Mouse (Mus musculus) heart, adult 2 months (tissue): ENCODE data around the gene Clcn3. TPM values are rescaled to one million over a fixed set of nuclear protein-coding genes. Genes with fewer than 3 reads are reported as not detected.
"Not testable (repeated sequence)": the region's sequence is repeated elsewhere in the genome, so short reads cannot be mapped to it uniquely, and the experiment has no call there.

Experiments used
- DNase-seq, 2 experiments: peaks; one replicate each; pipeline ENCODE4 v3.0.0; 2021
- H3K27ac ChIP-seq: fragments of 200-600 bp; 2 replicates; pipeline ENCODE4 v1.8.1; 2022
- H3K27me3 ChIP-seq: fragments of 200-500 bp; 2 replicates; pipeline ENCODE4 v1.6.1; 2012; ENCODE audit warnings: mild to moderate bottlenecking, low read length, inconsistent platforms, mixed read lengths; ENCODE audit not compliant: control insufficient read depth, insufficient read depth
- H3K36me3 ChIP-seq: fragments of 200-500 bp; 2 replicates; pipeline ENCODE4 v1.6.1; 2012; ENCODE audit warnings: low read length, inconsistent platforms; ENCODE audit not compliant: control insufficient read depth, insufficient read depth
- H3K4me1 ChIP-seq: fragments of 200-500 bp; 2 replicates; pipeline ENCODE4 v1.6.1; 2011; ENCODE audit warnings: low read length; ENCODE audit not compliant: control insufficient read depth, insufficient read depth
- H3K4me3 ChIP-seq: fragments of 200-600 bp; 2 replicates; pipeline ENCODE4 v1.8.1; 2022
- H3K79me2 ChIP-seq: fragments of 200-500 bp; replicated peaks from 2 replicates; pipeline ENCODE4 v1.6.1; 2012; ENCODE audit warnings: mild to moderate bottlenecking, inconsistent platforms, low read length, moderate library complexity, mixed read lengths; ENCODE audit not compliant: control insufficient read depth, insufficient read depth
- H3K9ac ChIP-seq: fragments of 200-500 bp; 2 replicates; pipeline ENCODE4 v1.6.1; 2012; ENCODE audit warnings: low read depth, mild to moderate bottlenecking, control low read depth, inconsistent platforms, low read length, mixed read lengths
- CTCF ChIP-seq: fragments of 200-600 bp; IDR thresholded peaks from 2 replicates; pipeline ENCODE4 v1.8.1; 2022; ENCODE audit warnings: antibody characterized with exemption, mild to moderate bottlenecking, moderate library complexity
- EP300 ChIP-seq: fragments of 200-500 bp; IDR thresholded peaks from 2 replicates; pipeline ENCODE4 v1.6.1; 2011; ENCODE audit warnings: low read depth, low read length, control low read depth; ENCODE audit not compliant: insufficient read depth
- POLR2A ChIP-seq: fragments of 200-500 bp; IDR thresholded peaks from 2 replicates; pipeline ENCODE4 v1.6.1; 2011; ENCODE audit warnings: mild to moderate bottlenecking, low read depth, low read length, control low read depth; ENCODE audit not compliant: insufficient read depth
- WGBS: fragments of 180-500 bp; shearing (Covaris S2); methylation state at CpG from one replicate; pipeline ENCODE4 v1.1.7; 2018; 5-methylcytosine and 5-hydroxymethylcytosine counted together
- intact Hi-C: fragments of 180-260 bp; cut with DNase I; formaldehyde crosslinking; loops from one replicate; pipeline ENCODE4 v1.15.1; 2025
- long read RNA-seq: library from polyadenylated mRNA; stranded (forward); transcript quantifications from one replicate; pipeline ENCODE4 v2.0.0, GENCODE M21; 2021
- polyA plus RNA-seq: library from polyadenylated mRNA; depleted of rRNA; stranded (reverse); fragments of >200 nt; gene quantifications from 2 replicates; pipeline ENCODE4 v1.2.3, GENCODE M21; 2012; rRNA removed
- total RNA-seq, 2 experiments: library from RNA; stranded (reverse); gene quantifications; 2 replicates each; pipeline ENCODE4 v1.2.3; 2021

Clcn3 gene
- total RNA-seq (10 to 100 TPM; 27.6 to 33.6 TPM), polyA plus RNA-seq (10.1 and 21.7 TPM in 2 replicates)
- long read RNA-seq, full-length matches to known transcripts, result 23 of 32 reads
- long read RNA-seq, partial matches to known transcripts, result 4 of 32 reads
- long read RNA-seq, other reads (novel, unspliced or antisense), result 5 of 32 reads

DNA sequence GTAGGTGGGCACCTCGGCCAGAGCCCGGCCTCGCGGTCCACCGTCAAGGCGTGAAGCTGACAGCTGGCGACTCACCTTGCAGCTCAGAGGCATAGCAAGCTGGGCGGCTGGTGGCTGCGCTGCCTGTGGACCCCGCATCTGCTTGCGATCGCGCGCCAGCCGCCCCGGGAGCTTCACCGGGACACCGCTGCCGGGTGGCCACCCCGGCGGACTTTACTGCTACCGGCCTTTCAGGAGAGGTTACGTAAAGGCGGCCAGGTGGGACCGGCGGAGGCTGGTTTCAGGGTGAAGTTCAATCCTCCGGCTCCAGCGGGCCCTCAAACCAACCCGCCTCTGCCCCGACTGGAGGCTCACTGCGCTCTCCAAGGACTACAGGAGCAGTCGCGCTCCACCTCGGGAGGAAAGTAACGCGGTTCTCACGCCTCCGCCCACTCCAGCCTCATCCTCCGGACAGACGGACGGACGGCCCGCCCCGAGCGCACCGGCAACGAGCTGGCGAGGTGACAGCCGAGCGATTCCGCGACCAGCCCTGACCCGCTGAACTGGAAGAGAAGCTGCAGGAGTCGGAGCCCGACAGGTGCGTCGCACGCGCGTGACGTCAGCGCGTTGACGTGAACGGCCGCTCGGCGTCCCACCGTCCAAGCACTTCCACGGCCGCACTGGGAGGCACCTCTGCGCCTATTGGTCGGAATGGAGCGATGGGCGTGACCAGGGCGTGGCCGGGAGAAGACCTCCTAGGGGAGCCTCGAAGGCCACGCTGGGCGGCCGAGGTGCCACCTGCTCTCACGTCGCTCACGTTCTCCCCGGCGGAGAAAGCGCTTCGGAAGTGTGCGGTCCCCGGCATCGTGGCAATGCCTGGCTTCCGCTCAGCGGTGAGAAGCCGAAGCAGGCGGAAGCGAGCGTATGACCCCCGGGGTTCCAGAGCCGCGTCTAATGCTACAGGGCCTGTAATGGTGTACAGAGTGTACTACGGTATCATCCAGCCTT, at the start of gene Clcn3:
Clcn3 (minus strand) TSS at position 600 of the 987 bp plus-strand sequence.
- TF ChIP-seq CTCF (0 out of 2 replicates have a peak, but pooled peaks have one; percentile 6), EP300 (peak; percentile 45; the same call in 1 of the 2 replicates), POLR2A (peak; percentile 87)
- Histone ChIP-seq H3K36me3 (peaks cover 2% of the 10 kb centered on the region), H3K4me1 (peaks cover 2% of the 10 kb centered on the region; the same call in 1 of the 2 replicates), H3K9ac (peak within 1 kb of the TSS; percentile 94), H3K27ac (peak within 1 kb of the TSS; percentile 83), H3K27me3 (no peaks in the 10 kb centered on the region), H3K79me2 (no peaks in the 10 kb centered on the region; the same call in 1 of the 2 replicates), H3K4me3 (peak within 1 kb of the TSS; percentile 63)
- intact Hi-C loops, result loop anchor here (5.0 to 10.0 kb wide), 3 partner anchors 242 to 504 kb away; partner anchors contain the start of genes Cbr4, Mfap3l and Sh3rf1
- peak; percentile 97 to 98 for DNase-seq
- WGBS, result under 1% methylated on average over 101 of the region's 101 CpGs

DNA sequence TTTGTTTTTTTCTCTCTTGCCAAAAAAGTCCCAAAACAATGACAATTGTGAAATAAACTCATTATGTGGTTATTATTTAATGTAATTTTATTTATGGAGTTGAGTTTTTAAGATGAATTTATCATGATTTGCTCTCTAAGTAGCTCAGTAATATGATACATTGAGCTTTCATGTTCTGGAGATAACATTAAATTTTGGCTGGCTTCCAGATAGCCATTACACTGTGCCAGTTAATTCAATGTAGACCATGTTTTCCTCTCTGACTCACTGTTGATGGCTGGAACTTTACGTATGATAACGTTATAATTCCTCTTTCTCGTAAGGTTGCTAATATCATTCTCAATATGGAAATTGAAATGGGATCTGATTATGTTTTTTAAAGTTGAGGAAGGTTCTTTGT, 13.4 kb upstream of the Clcn3 start:
- intact Hi-C loops, result no loop called here
- H3K4me3 ChIP-seq, result no peak overlapping the region
- no peak for DNase-seq
- 46% methylated on average over 3 of the region's 3 CpGs for WGBS
- no peaks in the 10 kb centered on the region; the same call in 1 of the 2 replicates for H3K79me2 ChIP-seq
- peaks cover 1% of the 10 kb centered on the region for H3K4me1 ChIP-seq
- H3K36me3 ChIP-seq, result no peaks in the 10 kb centered on the region; the same call in 1 of the 2 replicates
- TF ChIP-seq CTCF (no peak), POLR2A (no peak), EP300 (no peak)
- no peaks in the 10 kb centered on the region for H3K27me3 ChIP-seq
- no peak overlapping the region for H3K9ac ChIP-seq
- no peak overlapping the region for H3K27ac ChIP-seq

DNA sequence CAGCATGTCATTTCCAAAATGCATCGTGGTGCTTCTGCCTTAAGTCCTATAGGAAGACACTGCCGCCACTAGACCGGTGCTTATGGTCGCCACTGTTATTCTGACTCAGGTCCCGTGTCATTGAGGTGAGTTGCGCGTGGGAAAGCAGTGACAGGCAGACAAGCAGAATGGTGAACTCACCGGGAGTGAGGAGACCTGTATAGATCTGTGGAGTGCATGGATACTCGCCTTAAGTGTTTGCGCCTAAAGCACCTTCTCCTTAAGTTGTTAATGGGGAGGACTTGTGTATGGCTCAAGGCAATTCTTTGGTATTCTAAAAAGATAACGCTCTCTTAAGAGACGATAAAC, 10.5 kb upstream of the Clcn3 start:
- H3K79me2 ChIP-seq, result no peaks in the 10 kb centered on the region; the same call in 1 of the 2 replicates
- H3K9ac ChIP-seq, result peak overlapping the region; percentile 88
- no peaks in the 10 kb centered on the region; the same call in 1 of the 2 replicates for H3K36me3 ChIP-seq
- H3K4me1 ChIP-seq, result peaks cover 1% of the 10 kb centered on the region
- intact Hi-C loops, result loop anchor here (2.0 to 5.0 kb wide), 3 partner anchors 39 to 486 kb away; partner anchors contain the start of genes Aadat and Hpf1
- H3K27me3 ChIP-seq, result no peaks in the 10 kb centered on the region
- WGBS, result 2% methylated on average over 12 of the region's 12 CpGs
- no peak for DNase-seq
- no peak for TF ChIP-seq EP300
- no peak for TF ChIP-seq CTCF
- no peak for TF ChIP-seq POLR2A
- H3K27ac ChIP-seq, result peak overlapping the region; percentile 85
- peak overlapping the region; percentile 58 for H3K4me3 ChIP-seq

DNA sequence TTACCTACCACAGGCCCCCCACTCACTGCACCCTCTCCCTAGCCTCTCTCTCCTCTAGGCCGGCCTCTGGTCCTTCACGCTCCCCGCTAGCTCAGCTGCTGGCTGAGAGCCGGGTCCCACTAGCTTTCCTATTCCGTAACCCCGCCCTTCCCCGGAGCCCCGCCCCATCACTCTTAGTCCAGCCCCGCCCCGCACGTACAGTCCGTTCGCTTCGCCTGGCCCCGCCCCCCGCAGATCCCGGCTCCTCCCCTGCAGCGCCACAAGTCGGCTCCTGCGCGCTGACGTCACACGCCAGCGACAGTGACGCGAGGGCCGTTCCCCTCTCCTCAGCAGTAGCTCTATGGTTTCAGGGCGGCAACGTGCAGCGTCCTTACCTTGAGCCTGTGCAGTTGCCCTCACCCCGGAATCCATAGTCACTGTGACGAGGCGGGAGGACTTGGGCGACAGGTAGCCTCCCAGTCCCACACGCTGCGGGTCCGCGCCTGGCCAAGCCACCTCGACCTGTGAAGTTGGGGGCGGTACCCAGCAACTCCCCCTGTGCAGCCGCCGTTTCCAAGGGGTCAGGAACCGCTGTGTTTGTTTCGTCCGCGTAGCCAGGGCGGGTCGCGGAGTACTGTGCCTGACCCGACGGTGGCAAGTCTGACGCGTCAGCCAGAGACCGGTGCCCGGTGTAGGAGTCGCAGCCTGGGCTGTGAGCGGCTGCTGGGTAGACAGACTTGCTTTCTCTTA, 10.0 kb upstream of the Clcn3 start, which contains the start of gene Nek1:
Nek1 (plus strand) TSS at position 286 of the 729 bp plus-strand sequence.
- under 1% methylated on average over 56 of the region's 57 CpGs for WGBS
- peak; percentile 97 to 98 for DNase-seq
- peak within 1 kb of the TSS; percentile 85 for H3K27ac ChIP-seq
- intact Hi-C loops, result loop anchor here (2.0 to 5.0 kb wide), 3 partner anchors 38 to 486 kb away; partner anchors contain the start of genes Aadat and Hpf1
- no peaks in the 10 kb centered on the region for H3K27me3 ChIP-seq
- TF ChIP-seq EP300, result 0 out of 2 replicates have a peak, but pooled peaks have one; percentile 6
- no peak for TF ChIP-seq CTCF
- peak; percentile 90 for TF ChIP-seq POLR2A
- H3K4me3 ChIP-seq, result peak within 1 kb of the TSS; percentile 58
- peaks cover 1% of the 10 kb centered on the region for H3K4me1 ChIP-seq
- no peaks in the 10 kb centered on the region; the same call in 1 of the 2 replicates for H3K79me2 ChIP-seq
- H3K36me3 ChIP-seq, result no peaks in the 10 kb centered on the region; the same call in 1 of the 2 replicates
- H3K9ac ChIP-seq, result peak within 1 kb of the TSS; percentile 88

DNA sequence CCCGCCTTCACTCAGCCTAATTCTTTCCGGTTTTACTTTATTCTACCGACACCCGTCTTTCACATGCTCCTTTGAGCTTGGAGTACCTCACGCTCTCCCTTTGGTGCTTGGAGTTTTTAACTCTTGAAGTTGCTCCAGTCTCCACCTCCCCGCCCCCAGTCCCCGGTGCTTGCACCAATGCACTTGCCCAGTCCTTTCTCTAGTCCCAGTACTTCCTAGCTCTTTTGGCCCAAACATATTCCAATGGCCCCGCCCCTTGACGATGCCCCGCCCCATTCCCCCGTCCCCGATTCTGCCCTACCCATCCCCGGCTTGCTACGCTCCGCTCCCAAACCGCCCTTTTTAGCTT, 9.4 kb upstream of the Clcn3 start:
- TF ChIP-seq POLR2A, result peak; percentile 64
- TF ChIP-seq EP300, result no peak
- H3K27me3 ChIP-seq, result no peaks in the 10 kb centered on the region
- H3K9ac ChIP-seq, result peak overlapping the region; percentile 75
- intact Hi-C loops, result loop anchor here (2.0 to 5.0 kb wide), 3 partner anchors 38 to 485 kb away; partner anchors contain the start of genes Aadat and Hpf1
- peak overlapping the region; percentile 58 for H3K4me3 ChIP-seq
- no peaks in the 10 kb centered on the region; the same call in 1 of the 2 replicates for H3K79me2 ChIP-seq
- no peaks in the 10 kb centered on the region; the same call in 1 of the 2 replicates for H3K36me3 ChIP-seq
- H3K4me1 ChIP-seq, result peaks cover 1% of the 10 kb centered on the region
- no peak for DNase-seq
- WGBS, result 1% methylated on average over 16 of the region's 16 CpGs
- H3K27ac ChIP-seq, result peak overlapping the region; percentile 85

DNA sequence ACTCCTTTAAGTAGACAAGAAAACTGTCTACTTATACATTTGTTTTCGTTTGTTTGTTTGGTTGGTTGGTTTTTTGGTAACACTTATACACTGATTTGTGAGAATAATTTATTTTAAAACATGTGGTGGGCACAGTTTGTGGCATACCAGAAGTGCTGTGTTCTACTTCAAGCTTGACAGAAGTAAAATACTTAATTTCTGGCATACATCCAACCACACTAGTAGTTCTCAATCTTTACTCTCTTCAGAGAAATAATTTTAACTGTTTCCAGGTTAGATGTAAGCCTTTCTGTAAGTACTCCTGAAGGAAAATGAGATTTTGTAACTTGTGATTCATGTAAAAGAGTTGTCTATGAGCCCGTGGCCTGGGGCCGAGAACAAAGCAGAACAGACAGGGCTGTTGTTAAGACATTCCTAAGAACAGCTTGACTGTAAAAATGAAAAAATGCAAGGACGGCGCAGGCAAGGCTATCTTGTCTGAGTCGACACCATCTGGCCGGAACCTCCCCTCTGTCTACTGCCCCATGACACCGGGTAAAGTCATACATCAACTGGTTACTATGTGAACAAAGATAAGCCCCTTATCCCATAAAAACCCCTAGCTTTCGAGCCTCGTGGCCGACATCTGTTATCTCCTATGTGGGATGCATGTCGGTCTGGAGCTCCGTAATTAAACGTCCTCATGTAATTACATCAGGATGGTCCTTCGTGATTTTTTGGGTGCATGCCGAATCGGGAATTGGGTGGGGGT, 1.3 kb upstream of the Clcn3 start:
- not testable (repeated sequence) for H3K36me3 ChIP-seq, H3K4me3 ChIP-seq, H3K79me2 ChIP-seq, H3K9ac ChIP-seq, DNase-seq, H3K4me1 ChIP-seq, H3K27me3 ChIP-seq, H3K27ac ChIP-seq
- WGBS, result 74% methylated on average over 17 of the region's 17 CpGs
- intact Hi-C loops, result loop anchor here (5.0 to 10.0 kb wide), 3 partner anchors 240 to 503 kb away; partner anchors contain the start of genes Cbr4, Mfap3l and Sh3rf1
